Mouse (Mus musculus) skeletal muscle tissue, postnatal 0 days (tissue): ENCODE measurements around the gene H13. TPM values are rescaled to one million over a fixed set of nuclear protein-coding genes. Genes with fewer than 3 reads are reported as not detected.

Experiments used
- polyA plus RNA-seq: library from polyadenylated mRNA; unstranded; fragments of >200 nt; fragmentation: Nextera tagmentation; extraction: Ambion mirVana; gene quantifications from 2 replicates; pipeline ENCODE4 v1.2.1, GENCODE M21; 2015

The H13 gene
- polyA plus RNA-seq, result 74.3 and 87.0 TPM in 2 replicates

GRCm38 (mm10) chr2:152669256-152669638, at the start of gene H13:
TSS of gene H13 (plus strand) at chr2:152669461.

GRCm38 (mm10) chr2:152622953-152623352, 46.3 kb upstream of the H13 start, which contains the start of gene Defb25:
TSS of gene Defb25 (minus strand) at chr2:152623053.

GRCm38 (mm10) chr2:152626774-152627591, 42.3 kb upstream of the H13 start, which contains the start of gene Rem1:
TSS of gene Rem1 (plus strand) at chr2:152626951.

GRCm38 (mm10) chr2:152686806-152687267, 17.6 kb downstream of the H13 start, which contains the start of gene Mcts2:
TSS of gene Mcts2 (plus strand) at chr2:152687035.

GRCm38 (mm10) chr2:152736090-152736601, 66.9 kb downstream of the H13 start, which contains the start of gene Id1:
TSS of gene Id1 (plus strand) at chr2:152736251.

GRCm38 (mm10) chr2:152753944-152754711, 84.9 kb downstream of the H13 start, which contains the start of gene Cox4i2:
TSS of gene Cox4i2 (plus strand) at chr2:152754173.

Other genes with a start within 250 kb of the H13 start
- not detected in 2 replicates for gene Defb23, start 204.8 kb upstream of the H13 start, polyA plus RNA-seq
- gene Defb20, start 192.4 kb upstream of the H13 start, polyA plus RNA-seq, result not detected in 2 replicates
- not detected in 2 replicates for gene Defb22, start 179.3 kb upstream of the H13 start, polyA plus RNA-seq
- not detected in 2 replicates for gene Defb26, start 157.8 kb upstream of the H13 start, polyA plus RNA-seq
- not detected in 2 replicates for gene Defb28, start 151.2 kb upstream of the H13 start, polyA plus RNA-seq
- not detected in 2 replicates for gene Defb29, start 129.4 kb upstream of the H13 start, polyA plus RNA-seq
- not detected in 2 replicates for gene Gm17416, start 100.1 kb upstream of the H13 start, polyA plus RNA-seq
- gene Defb21, start 96.7 kb upstream of the H13 start, polyA plus RNA-seq, result not detected in 2 replicates
- not detected in 2 replicates for gene Defb19, start 89.1 kb upstream of the H13 start, polyA plus RNA-seq
- gene Defb45, start 70.1 kb upstream of the H13 start, polyA plus RNA-seq, result not detected in 2 replicates
- not detected in 2 replicates for gene Defb36, start 65.1 kb upstream of the H13 start, polyA plus RNA-seq
- gene Defb25, start 46.4 kb upstream of the H13 start, polyA plus RNA-seq, result 2.4 and 2.9 TPM in 2 replicates
- 9.6 and 9.7 TPM in 2 replicates for gene Rem1, start 42.5 kb upstream of the H13 start, polyA plus RNA-seq
- 16.1 and 19.8 TPM in 2 replicates for gene Mcts2, start 17.6 kb downstream of the H13 start, polyA plus RNA-seq
- gene Id1, start 66.8 kb downstream of the H13 start, polyA plus RNA-seq, result 32.7 and 47.4 TPM in 2 replicates
- gene Cox4i2, start 84.7 kb downstream of the H13 start, polyA plus RNA-seq, result 7.7 and 7.9 TPM in 2 replicates
- gene Bcl2l1, start 162.3 kb downstream of the H13 start, polyA plus RNA-seq, result 29.3 and 29.7 TPM in 2 replicates
- gene Tpx2, start 178.5 kb downstream of the H13 start, polyA plus RNA-seq, result 11.6 and 14.0 TPM in 2 replicates
- 82.6 and 85.1 TPM in 2 replicates for gene Mylk2, start 241.9 kb downstream of the H13 start, polyA plus RNA-seq